Mouse (Mus musculus) thymus, adult 2 months (tissue): Measurements from ENCODE around the gene Spats2l. TPM values are rescaled to one million over a fixed set of nuclear protein-coding genes. Genes with fewer than 3 reads are reported as not detected.

Experiments
- DNase-seq: peaks from one replicate; pipeline ENCODE4 v3.0.0; 2021
- H3K27ac ChIP-seq: fragments of 200-500 bp; 2 replicates; pipeline ENCODE4 v1.5.1; 2012; ENCODE audit warnings: low read length, control low read depth; ENCODE audit not compliant: control insufficient read depth, insufficient read depth
- H3K27me3 ChIP-seq: fragments of 200-500 bp; 2 replicates; pipeline ENCODE4 v1.6.1; 2012; ENCODE audit warnings: mild to moderate bottlenecking, low read length, moderate library complexity, mixed read lengths; ENCODE audit not compliant: control insufficient read depth, insufficient read depth
- H3K36me3 ChIP-seq: fragments of 200-500 bp; 2 replicates; pipeline ENCODE4 v1.6.1; 2012; ENCODE audit warnings: mild to moderate bottlenecking, low read length, moderate library complexity; ENCODE audit not compliant: control insufficient read depth, insufficient read depth
- H3K4me1 ChIP-seq: fragments of 200-500 bp; replicated peaks from 2 replicates; pipeline ENCODE4 v1.6.1; 2012; ENCODE audit warnings: low read length; ENCODE audit not compliant: control insufficient read depth, insufficient read depth
- H3K4me3 ChIP-seq: fragments of 200-500 bp; 2 replicates; pipeline ENCODE4 v1.5.1; 2012; ENCODE audit warnings: mild to moderate bottlenecking, low read length, control low read depth, moderate library complexity; ENCODE audit not compliant: control insufficient read depth, insufficient read depth
- CTCF ChIP-seq: fragments of 200-500 bp; IDR thresholded peaks from 2 replicates; pipeline ENCODE4 v1.5.1; 2012; ENCODE audit warnings: mild to moderate bottlenecking, control low read depth, low read length, moderate library complexity, borderline replicate concordance; ENCODE audit not compliant: control insufficient read depth, poor library complexity, insufficient read depth; ENCODE audit errors: extremely low read depth
- POLR2A ChIP-seq: fragments of 200-500 bp; IDR thresholded peaks from 2 replicates; pipeline ENCODE4 v1.6.1; 2012; ENCODE audit warnings: mild to moderate bottlenecking, low read length, control low read depth, moderate library complexity; ENCODE audit not compliant: control insufficient read depth, poor library complexity, insufficient read depth; ENCODE audit errors: extremely low read depth
- WGBS: fragments of 180-500 bp; shearing (Covaris S2); methylation state at CpG from one replicate; pipeline ENCODE4 v1.1.7; 2018; 5-methylcytosine and 5-hydroxymethylcytosine counted together
- polyA plus RNA-seq: library from polyadenylated mRNA; depleted of rRNA; stranded (reverse); fragments of >200 nt; gene quantifications from 2 replicates; pipeline ENCODE4 v1.2.3, GENCODE M21; 2012

Gene Spats2l
- polyA plus RNA-seq, 1 experiment = 6.1 TPM

DNA sequence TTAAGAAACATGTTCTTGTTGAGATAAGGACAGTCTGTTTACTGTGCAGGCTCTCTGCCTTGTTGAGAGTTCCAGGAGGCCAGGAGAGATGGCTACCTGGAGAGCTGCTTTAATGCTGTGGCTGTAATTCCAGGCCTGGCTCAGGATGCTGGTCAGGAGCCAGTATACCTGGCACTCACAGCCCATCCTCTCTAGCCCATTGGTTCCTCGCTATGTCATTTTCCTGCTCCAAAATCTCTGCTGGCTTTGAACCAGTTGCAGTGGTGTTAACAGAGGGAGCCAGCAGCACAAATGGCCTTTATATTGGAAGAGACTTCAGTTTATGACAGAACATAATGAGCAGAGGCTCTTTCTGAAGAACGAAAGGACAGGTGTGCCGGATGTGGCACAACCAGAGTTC is 127.5 kb downstream of the Spats2l start:
- no peak for DNase-seq
- no peaks in the 10 kb centered on the region for H3K36me3 ChIP-seq
- 90% methylated on average over 3 of the region's 3 CpGs for WGBS
- H3K27me3 ChIP-seq = no peaks in the 10 kb centered on the region
- TF ChIP-seq CTCF (no peak), POLR2A (no peak)
- peak overlapping the region; percentile 70; the same call in 1 of the 2 replicates for H3K27ac ChIP-seq
- no peak overlapping the region for H3K4me3 ChIP-seq
- H3K4me1 ChIP-seq = peaks cover 3% of the 10 kb centered on the region; the same call in 1 of the 2 replicates

DNA sequence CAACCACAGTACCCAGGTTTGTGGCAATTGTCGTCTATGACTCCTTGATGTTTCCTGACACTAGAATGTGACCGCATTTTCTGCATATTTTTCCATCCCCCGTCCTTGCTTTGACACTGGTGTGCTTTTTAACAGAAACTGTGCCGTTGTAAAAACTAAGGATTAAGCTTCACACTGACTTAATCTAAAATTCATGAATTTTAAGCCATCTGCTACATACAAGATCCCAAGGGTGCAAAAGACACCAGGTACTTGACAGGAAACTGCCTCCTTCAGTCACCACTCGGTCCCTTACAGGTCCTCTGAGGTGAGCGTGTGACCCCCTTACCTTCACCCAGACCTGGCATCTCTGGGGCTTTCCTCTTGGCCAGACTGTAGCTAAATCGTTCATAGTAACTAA is 129.8 kb downstream of the Spats2l start:
- Histone ChIP-seq H3K27me3 (no peaks in the 10 kb centered on the region), H3K36me3 (no peaks in the 10 kb centered on the region), H3K27ac (no peak overlapping the region), H3K4me3 (no peak overlapping the region), H3K4me1 (peaks cover 3% of the 10 kb centered on the region; the same call in 1 of the 2 replicates)
- WGBS = 82% methylated on average over 7 of the region's 7 CpGs
- TF ChIP-seq POLR2A (no peak), CTCF (no peak)
- no peak for DNase-seq

- TF ChIP-seq CTCF (no peak), POLR2A (no peak)
- H3K4me1 ChIP-seq = peaks cover 3% of the 10 kb centered on the region; the same call in 1 of the 2 replicates
- no peak overlapping the region for H3K4me3 ChIP-seq
- no peak overlapping the region for H3K27ac ChIP-seq
- no peaks in the 10 kb centered on the region for H3K36me3 ChIP-seq
- no peaks in the 10 kb centered on the region for H3K27me3 ChIP-seq
- WGBS = 88% methylated on average over 3 of the region's 3 CpGs
- no peak for DNase-seq
These were observed 131.9 kb downstream of the Spats2l start for GRCm38 (mm10) chr1:57905912-57906311.

GRCm38 (mm10) chr1:57906312-57906711 is 132.3 kb downstream of the Spats2l start:
- DNase-seq = no peak
- Histone ChIP-seq H3K36me3 (no peaks in the 10 kb centered on the region), H3K4me3 (no peak overlapping the region), H3K4me1 (peaks cover 3% of the 10 kb centered on the region; the same call in 1 of the 2 replicates), H3K27ac (no peak overlapping the region), H3K27me3 (no peaks in the 10 kb centered on the region)
- TF ChIP-seq CTCF = no peak
- TF ChIP-seq POLR2A = no peak

GRCm38 (mm10) chr1:57911561-57911960 is 137.6 kb downstream of the Spats2l start:
- H3K27ac ChIP-seq = no peak overlapping the region
- H3K4me1 ChIP-seq = no peaks in the 10 kb centered on the region
- DNase-seq = no peak
- H3K36me3 ChIP-seq = no peaks in the 10 kb centered on the region
- H3K27me3 ChIP-seq = no peaks in the 10 kb centered on the region
- H3K4me3 ChIP-seq = no peak overlapping the region
- 94% methylated on average over 6 of the region's 6 CpGs for WGBS
- TF ChIP-seq CTCF = no peak
- TF ChIP-seq POLR2A = no peak

GRCm38 (mm10) chr1:57917342-57917741 is 143.4 kb downstream of the Spats2l start:
- WGBS = 94% methylated on average over 5 of the region's 5 CpGs
- Histone ChIP-seq H3K27ac (no peak overlapping the region), H3K27me3 (no peaks in the 10 kb centered on the region), H3K4me1 (no peaks in the 10 kb centered on the region), H3K36me3 (no peaks in the 10 kb centered on the region), H3K4me3 (no peak overlapping the region)
- no peak for DNase-seq
- TF ChIP-seq CTCF = no peak
- no peak for TF ChIP-seq POLR2A

GRCm38 (mm10) chr1:57918567-57918966 is 144.6 kb downstream of the Spats2l start:
- no peaks in the 10 kb centered on the region for H3K4me1 ChIP-seq
- H3K36me3 ChIP-seq = no peaks in the 10 kb centered on the region
- TF ChIP-seq POLR2A (no peak), CTCF (no peak)
- no peaks in the 10 kb centered on the region for H3K27me3 ChIP-seq
- no peak overlapping the region for H3K27ac ChIP-seq
- 87% methylated on average over 4 of the region's 4 CpGs for WGBS
- no peak overlapping the region for H3K4me3 ChIP-seq
- DNase-seq = no peak
